Mouse (Mus musculus) kidney, adult 8-10 months (tissue): ENCODE measurements around the gene Hnrnpa3.
"Not testable (repeated sequence)": the region's sequence is repeated elsewhere in the genome, so short reads cannot be mapped to it uniquely, and the experiment has no call there.

Source experiments
- DNase-seq, 2 experiments: peaks; one replicate each; pipeline ENCODE4 v3.0.0; 2022

Gene Hnrnpa3

GRCm38 (mm10) chr2:75637361-75637760 is 21.7 kb upstream of the Hnrnpa3 start:
- DNase-seq, result no peak

GRCm38 (mm10) chr2:75637822-75638221 is 21.2 kb upstream of the Hnrnpa3 start:
- DNase-seq, result not testable (repeated sequence)

- not testable (repeated sequence) for DNase-seq
These were observed 19.5 kb upstream of the Hnrnpa3 start for GRCm38 (mm10) chr2:75639535-75639934.

GRCm38 (mm10) chr2:75642312-75642711 is 16.7 kb upstream of the Hnrnpa3 start:
- DNase-seq, result not testable (repeated sequence)

- DNase-seq, result peak; percentile 66 to 85
These were observed 16.1 kb upstream of the Hnrnpa3 start for GRCm38 (mm10) chr2:75642795-75643550.

GRCm38 (mm10) chr2:75643950-75644349 is 15.1 kb upstream of the Hnrnpa3 start:
- DNase-seq, result no peak

- DNase-seq, result no peak
These were observed 13.8 kb upstream of the Hnrnpa3 start for GRCm38 (mm10) chr2:75645251-75645650.

GRCm38 (mm10) chr2:75650437-75650836 is 8.6 kb upstream of the Hnrnpa3 start:
- no peak for DNase-seq

- no peak for DNase-seq
These were observed 5.9 kb upstream of the Hnrnpa3 start for GRCm38 (mm10) chr2:75653150-75653549.

- no peak for DNase-seq
These were observed 4.4 kb upstream of the Hnrnpa3 start for GRCm38 (mm10) chr2:75654679-75655078.

GRCm38 (mm10) chr2:75656924-75657323 is 2.1 kb upstream of the Hnrnpa3 start:
- DNase-seq, result no peak

GRCm38 (mm10) chr2:75657907-75658691 is 962 bp upstream of the Hnrnpa3 start:
- peak in 1 of 2 experiments; percentile 41 for DNase-seq

GRCm38 (mm10) chr2:75659629-75659960 is 534 bp downstream of the Hnrnpa3 start:
- DNase-seq, result peak; percentile 88 to 89

GRCm38 (mm10) chr2:75660255-75660948 is 1.3 kb downstream of the Hnrnpa3 start:
- DNase-seq, result no peak

GRCm38 (mm10) chr2:75661106-75661505 is 2.0 kb downstream of the Hnrnpa3 start:
- DNase-seq, result no peak

GRCm38 (mm10) chr2:75669491-75670445 is 10.7 kb downstream of the Hnrnpa3 start:
- no peak for DNase-seq

GRCm38 (mm10) chr2:75670446-75671336 is 11.6 kb downstream of the Hnrnpa3 start:
- no peak for DNase-seq

- no peak for DNase-seq
These were observed 12.2 kb downstream of the Hnrnpa3 start for GRCm38 (mm10) chr2:75671337-75671660.

GRCm38 (mm10) chr2:75672561-75672960 is 13.5 kb downstream of the Hnrnpa3 start:
- no peak for DNase-seq

- no peak for DNase-seq
These were observed 17.5 kb downstream of the Hnrnpa3 start for GRCm38 (mm10) chr2:75676567-75676966.

- DNase-seq, result no peak
These were observed 20.9 kb downstream of the Hnrnpa3 start for GRCm38 (mm10) chr2:75679947-75680346.
